ENCODE assay signal across 16 mouse cellular contexts in genomic region chr10:21019746-21020145, GRCm38 (mm10).
"Had no signal": no experiment of that assay in that cellular context is flagged by ENCODE, and none has a peak within 500 bp of the region (broad histone marks: within the 10 kb centered on the region; RNA-seq: fewer than 3 reads in every experiment).

No protein-coding gene starts in this region.

- H3K27ac ChIP-seq: neural tube, embryonic 12.5 days; neural tube, embryonic 13.5 days; neural tube, embryonic 15.5 days; stomach, embryonic 15.5 days had no signal

- H3K4me2 ChIP-seq: neural tube, embryonic 12.5 days; neural tube, embryonic 13.5 days; neural tube, embryonic 15.5 days; stomach, embryonic 15.5 days had no signal

- H3K27me3 ChIP-seq: neural tube, embryonic 12.5 days; neural tube, embryonic 13.5 days; neural tube, embryonic 15.5 days; stomach, embryonic 15.5 days had no signal

- H3K36me3 ChIP-seq: stomach, embryonic 15.5 days had no signal

- DNase-seq: retina, postnatal 1 day; right cerebral cortex, adult 18-20 months; right cerebral cortex, postnatal 14 days; right cerebral cortex, postnatal 25 days; right cerebral cortex, postnatal 4 days; spleen, adult 18-20 months; thymus, adult 18-20 months; thymus, adult 2 months; thymus, postnatal 14 days; thymus, postnatal 25 days; thymus, postnatal 36 days; thymus, postnatal 4 days had no signal

- H3K4me3 ChIP-seq: neural tube, embryonic 12.5 days; neural tube, embryonic 13.5 days; neural tube, embryonic 15.5 days; stomach, embryonic 15.5 days had no signal

- H3K9me3 ChIP-seq: neural tube, embryonic 12.5 days; neural tube, embryonic 13.5 days; neural tube, embryonic 15.5 days; stomach, embryonic 15.5 days had no signal

- H3K9ac ChIP-seq: neural tube, embryonic 12.5 days; neural tube, embryonic 13.5 days; neural tube, embryonic 15.5 days; stomach, embryonic 15.5 days had no signal

- H3K4me1 ChIP-seq: neural tube, embryonic 12.5 days; neural tube, embryonic 13.5 days; neural tube, embryonic 15.5 days; stomach, embryonic 15.5 days had no signal
